Mouse (Mus musculus): ENCODE measurements around the gene Zfp90. TPM values are rescaled to one million over a fixed set of nuclear protein-coding genes. Genes with fewer than 3 reads are reported as not detected.

Zfp90 gene
- polyA plus RNA-seq, 1 experiment from 2014 or later = 2.6 TPM

DNA sequence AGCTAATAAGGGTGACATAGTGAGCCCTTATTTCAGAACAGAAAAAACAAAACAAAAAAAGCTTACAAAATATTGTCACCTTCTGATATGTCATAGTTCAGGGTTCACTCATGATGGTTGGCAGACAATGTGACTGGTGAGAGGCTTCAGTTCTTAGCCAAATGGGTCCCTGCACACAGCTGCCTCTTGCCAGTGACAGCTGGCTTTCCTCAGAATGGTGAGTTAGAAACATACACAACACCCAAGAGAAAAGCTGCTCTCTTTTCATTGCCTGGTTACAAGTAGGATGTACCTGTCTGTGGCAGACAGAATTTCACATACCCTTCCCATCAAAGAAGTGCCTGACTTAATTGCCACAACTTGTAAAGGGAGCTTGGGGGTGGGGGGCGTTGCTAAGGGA lies 18.5 kb downstream of the Zfp90 start:
- no peak overlapping the region for H3K4me2 ChIP-seq
- no peak overlapping the region for H3K4me3 ChIP-seq (replicated peaks)
- no peak overlapping the region for H3K9ac ChIP-seq
- H3K4me1 ChIP-seq (replicated peaks) = no peaks in the 10 kb centered on the region
- H3K27me3 ChIP-seq = peaks cover 14% of the 10 kb centered on the region; the same call in 1 of the 2 replicates
- no peaks in the 10 kb centered on the region for H3K9me3 ChIP-seq (replicated peaks)
- no peak for DNase-seq
- ATAC-seq (ENCODE audit: low read depth) = no peak
- H3K36me3 ChIP-seq = no peaks in the 10 kb centered on the region
- 36% methylated on average over 1 of the region's 1 CpGs for WGBS (ENCODE audit: insufficient replicate concordance)
- H3K27ac ChIP-seq = no peak overlapping the region

DNA sequence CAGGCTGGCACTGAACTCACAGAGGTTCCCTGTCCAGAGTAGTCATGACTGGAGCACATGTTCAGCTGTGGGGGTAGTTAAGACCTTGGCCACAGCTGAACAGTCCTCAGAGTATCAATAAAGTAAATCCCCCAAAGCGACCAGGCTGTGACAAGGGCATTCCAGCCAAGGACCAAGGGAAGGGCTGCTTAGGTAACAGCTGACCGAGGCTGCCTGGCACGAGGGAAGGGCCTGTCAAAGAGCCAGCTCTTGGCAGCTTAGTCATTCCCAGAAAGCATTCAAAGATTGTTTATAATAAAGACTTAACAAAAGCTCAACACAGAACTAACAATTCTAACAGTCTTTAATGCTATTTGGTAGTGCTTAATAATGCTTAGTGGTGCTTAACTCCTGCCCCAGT lies 22.7 kb downstream of the Zfp90 start:
- WGBS (ENCODE audit: insufficient replicate concordance) = 55% methylated on average over 3 of the region's 3 CpGs
- no peak for DNase-seq

DNA sequence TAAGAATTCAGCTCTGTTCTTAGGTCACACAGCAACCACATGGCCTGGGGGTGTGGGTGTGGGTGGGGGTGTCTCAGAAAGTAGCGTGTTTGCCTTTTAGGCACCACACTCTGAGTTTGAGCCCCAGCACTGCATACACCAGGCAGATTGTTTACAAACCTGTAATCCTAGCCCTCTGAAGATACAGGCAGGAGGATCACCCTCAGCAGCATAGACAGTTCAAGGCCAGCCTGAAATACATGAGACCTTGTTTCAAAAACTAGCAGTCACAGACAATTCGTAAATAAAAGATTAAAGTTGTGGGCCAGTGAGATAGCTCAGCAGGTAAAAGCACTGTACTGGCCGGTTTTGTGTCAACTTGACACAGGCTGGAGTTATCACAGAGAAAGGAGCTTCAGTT lies 25.0 kb downstream of the Zfp90 start:
- no peak for DNase-seq
- ATAC-seq (ENCODE audit: low read depth) = no peak
- no peaks in the 10 kb centered on the region for H3K9me3 ChIP-seq (replicated peaks)
- no peak overlapping the region for H3K9ac ChIP-seq
- no peak overlapping the region for H3K4me2 ChIP-seq
- no peaks in the 10 kb centered on the region for H3K36me3 ChIP-seq
- no peak overlapping the region for H3K4me3 ChIP-seq (replicated peaks)
- H3K27ac ChIP-seq = no peak overlapping the region
- WGBS (ENCODE audit: insufficient replicate concordance) = 58% methylated on average over 3 of the region's 3 CpGs
- no peaks in the 10 kb centered on the region for H3K27me3 ChIP-seq
- H3K4me1 ChIP-seq (replicated peaks) = no peaks in the 10 kb centered on the region

More for the DNA sequence above, 22.7 kb downstream of the Zfp90 start:
- no peak for ATAC-seq (ENCODE audit: low read depth)
- no peak overlapping the region for H3K9ac ChIP-seq
- H3K4me3 ChIP-seq (replicated peaks) = no peak overlapping the region
- no peak overlapping the region for H3K4me2 ChIP-seq
- H3K36me3 ChIP-seq = no peaks in the 10 kb centered on the region
- no peaks in the 10 kb centered on the region for H3K4me1 ChIP-seq (replicated peaks)
- no peaks in the 10 kb centered on the region for H3K9me3 ChIP-seq (replicated peaks)
- no peak overlapping the region for H3K27ac ChIP-seq
- no peaks in the 10 kb centered on the region for H3K27me3 ChIP-seq

DNA sequence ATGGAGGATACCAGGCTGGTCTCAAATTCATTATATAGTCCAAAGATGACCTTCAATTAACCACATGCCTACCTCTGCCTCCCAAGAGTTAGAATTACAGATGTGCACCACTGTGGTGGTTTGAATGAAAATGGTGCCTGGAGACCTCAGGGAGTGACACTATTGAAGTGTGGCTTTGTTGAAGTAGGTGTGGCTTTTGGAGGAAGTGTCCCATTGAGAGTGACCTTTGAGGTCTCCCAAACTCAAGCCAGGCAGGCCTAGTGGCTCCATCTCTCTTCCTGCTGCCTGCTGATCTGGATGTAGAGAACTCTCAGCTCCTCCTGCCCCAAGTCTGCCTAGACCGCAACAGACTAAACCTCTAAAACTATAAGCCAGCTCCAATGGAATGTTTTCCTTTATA lies 27.6 kb downstream of the Zfp90 start:
- no peak overlapping the region for H3K9ac ChIP-seq
- no peak overlapping the region for H3K4me2 ChIP-seq
- H3K4me3 ChIP-seq (replicated peaks) = no peak overlapping the region
- DNase-seq = no peak
- no peaks in the 10 kb centered on the region for H3K36me3 ChIP-seq
- ATAC-seq (ENCODE audit: low read depth) = no peak
- H3K4me1 ChIP-seq (replicated peaks) = no peaks in the 10 kb centered on the region
- H3K27ac ChIP-seq = no peak overlapping the region
- H3K27me3 ChIP-seq = no peaks in the 10 kb centered on the region
- no peaks in the 10 kb centered on the region for H3K9me3 ChIP-seq (replicated peaks)
- WGBS (ENCODE audit: insufficient replicate concordance) = 60% methylated on average over 1 of the region's 1 CpGs

DNA sequence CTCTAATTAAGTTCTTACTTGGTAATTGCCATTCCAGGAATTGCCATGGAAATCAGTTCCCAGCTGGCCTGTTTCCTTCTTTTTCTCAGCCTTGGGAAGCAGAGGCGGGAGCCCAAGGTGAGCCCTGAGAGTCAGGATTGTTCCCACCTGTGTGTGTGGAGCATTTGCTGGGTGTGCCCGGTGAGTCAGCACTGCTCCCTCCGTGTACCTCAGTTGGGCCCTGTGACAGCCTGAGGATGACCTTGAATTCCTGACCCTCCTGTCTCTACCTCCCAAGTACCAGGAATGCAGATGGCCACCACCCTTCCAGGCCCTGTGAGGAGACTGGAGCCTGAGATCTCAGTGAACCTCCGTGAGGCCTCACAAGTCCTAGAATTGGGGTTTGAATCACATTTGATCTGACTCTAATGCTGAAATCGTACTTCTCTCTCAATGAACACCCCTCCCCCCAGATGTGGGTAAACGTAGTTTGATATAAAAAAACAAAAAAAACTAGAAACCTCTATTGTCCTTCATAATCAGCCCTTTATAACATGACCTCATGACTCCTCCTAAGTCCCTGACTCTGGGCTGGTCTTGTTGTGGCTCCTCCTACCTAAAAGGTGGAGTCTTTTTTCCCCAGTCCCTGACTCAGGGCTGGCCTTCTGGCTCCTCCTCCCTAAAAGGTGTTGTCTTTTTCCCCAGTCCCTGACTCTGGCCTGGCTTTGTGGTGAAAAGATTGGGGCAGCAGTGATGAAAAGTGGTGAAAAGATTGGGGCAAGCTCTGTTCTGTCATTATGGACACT lies 36.4 kb downstream of the Zfp90 start:
- Histone ChIP-seq H3K27me3 (no peaks in the 10 kb centered on the region), H3K9me3 (replicated peaks) (no peaks in the 10 kb centered on the region), H3K9ac (no peak overlapping the region), H3K4me3 (replicated peaks) (no peak overlapping the region), H3K36me3 (no peaks in the 10 kb centered on the region), H3K27ac (no peak overlapping the region), H3K4me2 (no peak overlapping the region), H3K4me1 (replicated peaks) (no peaks in the 10 kb centered on the region)
- ATAC-seq (ENCODE audit: low read depth) (no peak), DNase-seq (no peak)
- WGBS (ENCODE audit: insufficient replicate concordance) = 48% methylated on average over 6 of the region's 6 CpGs

DNA sequence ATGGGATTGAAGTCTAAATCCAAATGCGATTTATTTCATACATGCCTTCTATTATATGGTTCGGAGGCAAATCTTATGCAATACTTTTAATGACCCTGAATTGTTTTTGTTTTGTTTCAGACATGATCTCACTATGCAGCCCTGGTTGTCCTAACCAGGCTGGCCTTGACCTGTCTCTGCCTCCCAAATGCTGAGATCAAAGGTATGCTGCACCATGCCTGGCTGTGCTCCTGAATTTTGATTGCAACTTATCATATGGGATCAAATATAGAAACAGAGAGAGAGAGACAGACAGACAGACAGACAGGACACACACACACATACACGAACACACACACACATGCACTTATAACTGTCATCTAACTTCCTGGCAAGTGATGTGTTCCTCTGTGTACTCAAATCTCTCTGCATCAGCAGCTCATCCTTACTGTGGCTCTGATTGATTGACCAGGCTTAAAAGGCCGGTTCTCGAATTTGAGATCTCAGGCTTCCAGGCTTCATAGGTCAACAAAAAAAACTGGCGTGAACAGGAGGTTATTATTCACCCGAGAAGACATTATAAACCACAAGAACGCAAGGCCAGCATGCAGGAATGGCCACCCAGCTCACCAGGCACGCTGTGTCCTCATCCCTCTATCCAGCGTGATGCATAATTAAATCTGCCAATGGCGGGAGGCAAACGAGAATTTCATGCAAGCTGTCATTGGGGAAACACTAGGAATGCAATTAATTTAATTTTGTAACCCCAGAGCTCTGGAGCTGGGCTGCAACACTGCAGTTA lies 37.8 kb downstream of the Zfp90 start:
- ATAC-seq (ENCODE audit: low read depth) = no peak
- Histone ChIP-seq H3K9me3 (replicated peaks) (no peaks in the 10 kb centered on the region), H3K36me3 (no peaks in the 10 kb centered on the region), H3K4me2 (no peak overlapping the region), H3K4me1 (replicated peaks) (no peaks in the 10 kb centered on the region), H3K27me3 (no peaks in the 10 kb centered on the region), H3K4me3 (replicated peaks) (no peak overlapping the region), H3K27ac (no peak overlapping the region), H3K9ac (no peak overlapping the region)
- DNase-seq = no peak
- 60% methylated on average over 12 of the region's 12 CpGs for WGBS (ENCODE audit: insufficient replicate concordance)

DNA sequence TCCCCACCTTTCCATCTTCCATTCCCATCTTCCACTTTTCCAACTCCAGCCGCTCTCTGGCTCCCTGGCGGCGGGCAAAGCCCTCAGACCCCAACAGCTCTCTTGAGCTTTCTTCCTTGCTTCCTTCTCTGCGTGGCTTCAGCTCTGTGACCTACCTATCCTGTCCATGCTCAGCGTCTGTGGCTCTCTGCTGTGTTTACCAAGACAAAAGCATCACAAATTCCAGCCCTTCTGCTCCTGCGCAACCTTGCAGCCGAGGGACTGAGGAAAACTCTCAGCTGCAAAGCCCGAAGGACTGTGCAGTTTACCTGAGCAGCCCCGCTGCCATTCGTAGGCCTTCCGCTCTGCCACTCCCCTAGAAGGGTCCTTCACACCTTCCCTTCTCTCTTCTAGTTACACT lies 38.9 kb downstream of the Zfp90 start:
- Histone ChIP-seq H3K4me3 (replicated peaks) (no peak overlapping the region), H3K4me1 (replicated peaks) (no peaks in the 10 kb centered on the region), H3K9ac (no peak overlapping the region), H3K36me3 (no peaks in the 10 kb centered on the region), H3K27ac (no peak overlapping the region), H3K9me3 (replicated peaks) (no peaks in the 10 kb centered on the region), H3K4me2 (no peak overlapping the region), H3K27me3 (no peaks in the 10 kb centered on the region)
- 51% methylated on average over 11 of the region's 11 CpGs for WGBS (ENCODE audit: insufficient replicate concordance)
- DNase-seq (no peak), ATAC-seq (ENCODE audit: low read depth) (no peak)

DNA sequence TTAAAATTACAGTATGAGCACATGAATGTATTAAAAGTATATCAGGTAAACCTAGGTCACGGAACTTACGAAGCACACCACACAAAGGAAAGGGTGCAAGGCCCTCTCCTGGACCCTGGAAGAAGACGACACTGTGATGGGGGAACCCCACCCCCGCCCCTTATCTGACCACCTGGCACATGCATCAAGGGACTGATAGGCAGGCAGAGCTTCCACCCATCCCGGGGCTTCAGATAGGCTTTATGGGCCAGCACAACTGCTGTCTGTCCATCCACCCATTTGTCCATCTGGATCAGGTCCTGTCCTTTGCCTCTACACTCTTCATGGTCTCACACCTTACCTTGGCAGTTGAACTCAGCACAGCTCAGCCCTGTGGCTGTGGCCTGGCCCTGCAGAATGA lies 47.0 kb downstream of the Zfp90 start:
- Histone ChIP-seq H3K9ac (no peak overlapping the region), H3K4me1 (replicated peaks) (peaks cover 4% of the 10 kb centered on the region), H3K36me3 (no peaks in the 10 kb centered on the region), H3K4me2 (no peak overlapping the region), H3K4me3 (replicated peaks) (no peak overlapping the region), H3K27ac (no peak overlapping the region), H3K9me3 (replicated peaks) (no peaks in the 10 kb centered on the region), H3K27me3 (no peaks in the 10 kb centered on the region)
- DNase-seq (peak; percentile 1), ATAC-seq (ENCODE audit: low read depth) (peak; percentile 57; the same call in 1 of the 2 replicates)
- 37% methylated on average over 5 of the region's 5 CpGs for WGBS (ENCODE audit: insufficient replicate concordance)

DNA sequence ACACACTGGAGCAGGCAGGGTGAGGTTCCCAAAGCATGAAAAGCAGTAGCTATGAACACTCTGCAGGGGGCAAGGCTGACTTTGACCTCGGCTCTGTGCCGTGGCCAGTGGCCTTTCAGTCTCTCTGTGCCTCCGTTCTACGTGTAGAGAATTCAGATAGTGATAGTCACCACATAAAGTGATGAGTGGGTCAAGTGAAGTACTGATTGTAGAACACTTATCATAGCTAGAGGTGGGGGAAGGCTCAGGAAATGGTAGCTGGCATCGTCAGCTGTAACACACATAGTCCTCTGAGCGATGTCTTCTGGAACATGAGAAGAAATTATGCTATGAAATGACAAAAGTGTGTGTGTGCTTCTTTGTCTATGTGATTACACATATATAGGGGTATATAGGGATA lies 48.7 kb downstream of the Zfp90 start:
- H3K36me3 ChIP-seq = no peaks in the 10 kb centered on the region
- no peaks in the 10 kb centered on the region for H3K9me3 ChIP-seq (replicated peaks)
- DNase-seq = no peak
- 72% methylated on average over 6 of the region's 6 CpGs for WGBS (ENCODE audit: insufficient replicate concordance)
- no peak for ATAC-seq (ENCODE audit: low read depth)
- peaks cover 4% of the 10 kb centered on the region for H3K4me1 ChIP-seq (replicated peaks)
- no peak overlapping the region for H3K4me2 ChIP-seq
- no peak overlapping the region for H3K9ac ChIP-seq
- H3K27ac ChIP-seq = no peak overlapping the region
- H3K27me3 ChIP-seq = no peaks in the 10 kb centered on the region
- no peak overlapping the region for H3K4me3 ChIP-seq (replicated peaks)

DNA sequence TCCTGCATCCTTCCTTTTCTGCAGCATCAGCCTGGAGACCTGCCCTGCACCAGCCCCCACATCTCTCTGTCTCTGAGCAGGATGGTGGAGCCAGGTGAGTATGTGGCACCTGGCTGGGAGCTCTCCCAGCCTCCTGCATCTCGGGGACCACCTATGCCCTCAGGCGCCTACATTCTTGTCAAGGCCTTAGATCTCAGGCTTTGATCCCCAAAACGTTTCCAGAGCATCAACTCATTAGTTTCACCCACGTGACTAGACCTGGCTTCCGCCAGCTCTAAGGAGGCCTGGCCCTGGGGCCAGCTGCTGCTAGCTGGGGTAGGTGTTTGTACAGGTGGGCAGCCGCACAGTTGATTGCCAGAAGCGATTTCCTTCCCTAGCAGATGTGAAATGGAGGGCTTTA lies 54.4 kb downstream of the Zfp90 start:
- Histone ChIP-seq H3K4me3 (replicated peaks) (no peak overlapping the region), H3K9me3 (replicated peaks) (no peaks in the 10 kb centered on the region), H3K4me2 (no peak overlapping the region), H3K9ac (no peak overlapping the region), H3K36me3 (no peaks in the 10 kb centered on the region), H3K4me1 (replicated peaks) (no peaks in the 10 kb centered on the region), H3K27me3 (no peaks in the 10 kb centered on the region), H3K27ac (no peak overlapping the region)
- 38% methylated on average over 7 of the region's 7 CpGs for WGBS (ENCODE audit: insufficient replicate concordance)
- DNase-seq (no peak), ATAC-seq (ENCODE audit: low read depth) (no peak)

DNA sequence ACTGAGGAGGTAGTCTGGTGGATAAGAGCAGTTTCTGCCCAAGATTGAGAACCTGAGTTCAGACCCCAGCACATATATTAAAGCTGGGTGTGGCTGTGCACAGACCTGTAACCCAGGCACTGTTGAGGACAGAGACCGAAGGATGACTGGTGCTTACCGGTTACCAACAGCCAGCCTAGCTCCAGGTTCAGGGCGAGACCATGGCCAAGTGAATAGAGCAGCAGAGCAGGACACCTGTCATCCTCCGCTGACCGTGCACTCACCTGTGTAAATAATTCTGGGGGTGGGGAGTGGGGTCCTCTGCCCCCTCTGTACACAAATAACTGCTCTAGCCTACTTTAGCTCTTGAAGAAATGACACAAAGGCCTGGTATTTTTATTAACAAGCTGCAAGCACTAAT lies 58.9 kb downstream of the Zfp90 start:
- WGBS (ENCODE audit: insufficient replicate concordance) = 77% methylated on average over 5 of the region's 5 CpGs
- H3K4me3 ChIP-seq (replicated peaks) = no peak overlapping the region
- no peak for DNase-seq

More for the DNA sequence above, 58.9 kb downstream of the Zfp90 start:
- H3K9ac ChIP-seq = no peak overlapping the region
- no peak for ATAC-seq (ENCODE audit: low read depth)
- no peak overlapping the region for H3K27ac ChIP-seq
- H3K4me1 ChIP-seq (replicated peaks) = no peaks in the 10 kb centered on the region
- H3K27me3 ChIP-seq = no peaks in the 10 kb centered on the region
- no peaks in the 10 kb centered on the region for H3K9me3 ChIP-seq (replicated peaks)
- H3K36me3 ChIP-seq = no peaks in the 10 kb centered on the region
- H3K4me2 ChIP-seq = no peak overlapping the region
